Mouse (Mus musculus): ENCODE measurements at regions not wholly inside any gene's neighbourhood (a gene's known extent, or its start where the extent isn't known, plus 50 kb on each side); places are given as distances from the start of the nearest gene placed in this dataset.

DNA sequence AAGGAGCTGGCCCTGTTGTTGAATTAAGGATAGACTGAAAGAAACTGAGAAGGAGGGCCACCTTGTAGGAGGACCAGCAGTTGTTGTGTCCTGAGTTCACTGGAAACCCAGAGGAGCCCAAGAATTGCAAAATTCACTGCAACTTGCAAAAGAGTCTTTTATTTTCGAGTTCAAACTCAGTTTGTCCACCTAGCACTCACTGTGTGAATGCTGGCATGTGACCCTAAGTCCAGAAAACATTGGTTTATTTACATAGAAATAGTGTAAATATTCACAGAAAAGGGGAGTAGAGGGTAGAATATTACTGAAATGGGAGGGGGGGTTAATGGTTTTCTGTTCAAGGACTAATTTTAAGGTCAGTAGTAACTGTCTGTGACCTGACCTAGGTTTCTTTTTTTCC is 394.7 kb downstream of the 4933405O20Rik start:
- intact Hi-C loops (cut with DNase I), result no loop called here
- DNase-seq (ENCODE audit: low spot score in 2 of 2), result no peak

DNA sequence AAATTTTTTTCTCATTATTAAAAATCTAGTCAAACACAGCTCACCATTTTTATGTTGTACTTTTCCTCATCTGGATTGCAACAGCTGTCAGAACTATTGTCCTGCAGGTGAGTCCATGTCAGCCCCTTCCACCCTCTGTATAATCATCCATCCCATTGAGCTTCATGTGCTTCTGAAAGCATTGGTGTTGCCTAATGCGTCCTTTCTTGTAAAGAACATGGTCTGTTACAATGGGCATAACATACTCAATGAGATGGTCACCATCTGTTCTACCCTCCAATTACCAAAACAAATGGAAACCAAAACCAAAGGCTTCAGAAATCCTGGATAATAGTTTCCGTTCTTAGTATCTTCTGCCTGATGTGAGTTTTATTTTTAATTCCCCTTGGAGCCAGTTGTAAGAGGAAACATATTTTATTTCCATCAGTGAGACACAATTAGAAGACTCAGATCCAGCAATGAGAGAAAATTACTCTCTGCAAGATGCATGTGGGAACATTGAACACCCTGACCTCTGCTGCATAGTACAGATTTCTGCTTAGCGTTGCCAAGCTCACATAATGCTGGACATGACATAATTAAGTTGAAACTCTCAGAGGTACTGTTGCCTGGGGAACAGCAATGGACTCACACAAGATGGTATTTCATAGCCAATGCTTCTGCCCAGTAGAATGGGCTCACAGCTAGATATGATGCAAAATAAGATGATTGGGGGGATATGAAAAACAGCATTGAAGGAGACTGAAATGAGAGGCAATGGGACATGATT is 443.1 kb downstream of the 4933405O20Rik start:
- DNase-seq (ENCODE audit: low spot score in 2 of 2), result no peak
- intact Hi-C loops (cut with DNase I), result no loop called here

DNA sequence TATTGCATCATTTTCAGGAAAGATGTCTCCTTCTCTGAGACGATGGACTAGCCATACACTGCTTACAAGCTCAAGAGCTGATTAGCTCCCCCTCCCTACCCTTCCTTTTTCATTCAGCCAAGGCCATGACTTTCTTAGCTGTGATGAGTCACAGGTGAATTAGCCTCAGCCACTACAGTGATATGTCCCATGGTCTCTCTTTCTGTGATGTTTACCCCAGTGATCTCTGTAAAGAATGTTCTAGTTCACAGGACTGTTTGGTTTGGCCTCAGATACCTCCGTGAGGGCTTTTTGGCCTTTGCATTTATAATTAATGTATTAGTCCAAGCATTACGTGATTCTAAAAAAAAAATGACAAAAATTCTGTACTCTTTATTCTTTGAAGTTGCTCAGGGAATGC is 452.5 kb downstream of the 4933405O20Rik start:
- intact Hi-C loops (cut with DNase I), result no loop called here
- DNase-seq (ENCODE audit: low spot score in 2 of 2), result no peak

DNA sequence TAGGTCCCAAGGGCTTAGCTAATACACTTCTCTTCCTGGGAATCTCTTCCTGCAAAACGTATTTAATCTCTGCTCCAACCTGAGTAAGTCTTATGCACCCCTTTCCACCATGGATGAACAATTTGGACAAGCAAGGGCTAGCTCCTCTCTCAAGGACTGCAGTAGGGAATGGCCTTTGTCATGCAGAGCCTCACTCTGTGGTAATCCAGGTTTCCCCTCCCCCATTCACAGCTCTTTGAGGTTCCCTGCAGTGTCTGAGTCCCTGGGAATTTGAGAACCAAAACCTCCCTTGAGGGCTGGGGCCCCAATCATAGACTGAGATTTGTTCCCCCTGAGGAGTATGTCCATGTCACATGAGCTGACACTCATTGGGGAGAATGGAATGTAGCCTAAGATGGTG is 442.5 kb upstream of the Ano5 start:
- DNase-seq (ENCODE audit: low spot score in 2 of 2), result no peak
- intact Hi-C loops (cut with DNase I), result no loop called here

DNA sequence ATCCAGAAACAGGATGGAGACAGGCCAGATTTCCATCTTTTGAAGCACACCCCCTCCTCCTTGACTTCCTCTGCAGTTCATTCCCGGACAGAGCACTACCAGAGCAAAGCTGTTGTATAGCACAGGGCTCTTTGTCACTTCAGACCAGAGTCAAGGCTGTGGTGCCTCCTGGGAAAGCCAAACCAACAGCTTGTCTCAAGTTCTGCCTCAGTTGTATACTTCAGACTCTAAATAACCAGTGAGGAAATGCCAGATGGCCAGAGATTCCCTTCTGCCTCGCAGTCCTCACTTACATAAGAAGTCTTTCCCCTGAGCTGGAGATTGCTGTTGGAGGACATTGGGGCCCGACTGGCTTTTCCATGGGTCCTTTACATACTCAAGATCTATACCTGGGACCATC is 417.1 kb upstream of the Ano5 start:
- intact Hi-C loops (cut with DNase I), result no loop called here
- peak; percentile 3 to 6 for DNase-seq (ENCODE audit: low spot score in 2 of 2)

DNA sequence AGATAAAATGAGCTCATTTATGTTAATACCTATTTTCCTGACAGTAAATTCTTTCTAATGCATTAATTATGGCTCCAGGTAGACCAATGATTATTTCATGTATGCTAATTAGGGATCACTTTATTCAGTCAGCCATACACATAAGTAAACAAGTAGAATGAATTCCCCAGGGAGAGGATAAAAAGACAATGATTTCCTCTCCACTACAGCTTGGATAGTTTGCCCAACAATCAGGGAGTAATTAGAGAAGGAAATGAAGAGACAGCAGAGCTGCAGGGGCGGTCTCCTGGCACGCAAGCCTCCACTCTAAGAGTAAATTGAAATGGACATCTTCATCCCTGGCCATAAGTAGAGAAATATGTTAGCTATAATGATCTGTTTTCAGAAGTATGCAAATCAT is 409.7 kb upstream of the Ano5 start:
- intact Hi-C loops (cut with DNase I), result no loop called here
- no peak for DNase-seq (ENCODE audit: low spot score in 2 of 2)

DNA sequence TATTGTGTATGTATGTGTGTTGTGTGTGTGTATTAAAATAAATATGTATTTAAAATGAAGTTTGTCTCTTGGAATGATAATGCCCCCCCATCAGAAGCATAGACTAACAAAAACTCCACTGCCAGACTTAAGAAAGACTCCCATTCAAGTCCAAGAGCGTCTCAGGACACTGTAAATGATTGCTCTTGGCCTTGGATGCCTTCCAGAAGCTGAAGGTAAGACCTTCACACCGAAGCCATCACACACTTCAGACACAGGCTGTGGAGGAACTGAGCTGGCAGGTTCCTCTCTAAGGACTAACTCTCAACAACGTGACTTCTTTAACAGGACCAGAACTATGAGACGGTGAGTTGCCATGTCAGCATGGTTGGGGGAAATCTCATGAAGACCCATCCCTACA is 370.0 kb upstream of the Ano5 start:
- DNase-seq (ENCODE audit: low spot score in 2 of 2), result no peak
- intact Hi-C loops (cut with DNase I), result no loop called here

DNA sequence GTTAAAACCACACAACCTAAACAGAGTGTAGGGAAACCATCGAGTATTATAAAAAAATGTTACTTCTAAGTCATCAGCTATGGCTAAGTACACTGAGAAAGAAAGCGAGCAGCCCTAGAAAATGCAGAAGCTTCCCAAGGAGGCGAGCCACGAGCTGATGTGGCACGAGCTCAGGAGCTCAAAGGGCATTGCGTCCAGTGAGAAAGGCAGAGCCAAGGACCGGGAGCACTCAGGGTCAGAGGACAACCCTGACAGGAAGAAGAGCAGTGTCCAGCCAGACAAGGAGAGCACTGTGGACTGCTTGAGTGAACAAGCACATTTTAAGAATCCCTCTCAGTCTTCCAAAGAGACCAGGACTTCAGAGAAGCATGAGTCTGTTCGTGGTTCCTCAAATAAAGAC is 335.6 kb upstream of the Ano5 start:
- intact Hi-C loops (cut with DNase I), result no loop called here
- DNase-seq (ENCODE audit: low spot score in 2 of 2), result no peak

DNA sequence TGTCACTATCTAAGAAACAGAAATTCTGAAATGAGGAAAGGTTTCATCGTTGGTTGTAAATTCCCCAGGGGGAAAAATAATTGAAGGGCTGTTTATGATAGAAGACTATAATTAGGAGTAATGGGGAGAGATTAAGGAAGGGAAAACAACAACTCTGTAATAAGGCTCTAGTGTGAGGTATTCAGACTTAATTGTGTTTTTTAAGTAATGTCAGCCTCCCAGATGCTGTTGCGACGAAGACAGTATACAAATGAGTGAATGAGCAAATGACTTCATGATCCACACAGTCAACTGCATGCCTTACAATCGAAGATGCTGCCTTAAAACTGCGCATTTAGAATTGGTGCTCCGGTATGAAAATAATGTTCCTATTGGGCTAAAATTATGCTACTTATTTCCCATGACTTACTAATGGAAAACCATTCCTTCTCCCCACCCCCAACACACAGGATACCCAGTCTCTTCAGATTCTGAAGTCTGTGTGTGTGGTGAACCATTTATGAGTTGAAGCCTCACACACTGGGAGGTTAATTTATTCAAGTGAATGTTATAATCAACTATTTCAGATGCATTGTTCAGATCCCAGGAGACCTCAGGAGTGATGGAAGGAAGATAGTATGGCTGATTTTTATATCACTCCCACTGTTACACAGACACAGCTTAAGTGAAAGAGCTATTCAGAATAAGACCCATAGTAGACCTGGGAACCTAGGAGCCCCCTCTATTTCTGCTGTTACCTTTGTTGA is 295.2 kb upstream of the Ano5 start:
- intact Hi-C loops (cut with DNase I), result no loop called here
- no peak for DNase-seq (ENCODE audit: low spot score in 2 of 2)

DNA sequence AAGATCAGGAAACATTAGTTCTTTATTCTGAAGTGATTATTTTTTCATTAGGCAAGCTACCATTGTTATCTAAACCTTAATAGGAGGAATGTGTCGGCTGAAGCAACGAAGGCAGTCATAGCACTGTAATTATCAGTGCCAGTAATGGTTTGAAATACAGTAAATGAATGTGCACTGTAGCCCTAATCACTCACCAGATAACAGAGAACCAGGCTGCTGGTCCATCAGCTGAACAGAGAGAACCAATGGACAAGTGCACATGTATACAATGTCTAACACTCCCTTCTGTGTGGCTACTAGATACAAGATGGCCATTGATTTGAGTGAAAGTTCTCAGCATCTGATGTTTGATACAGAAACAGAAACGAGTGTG is 294.6 kb upstream of the Ano5 start:
- DNase-seq (ENCODE audit: low spot score in 2 of 2), result no peak
- intact Hi-C loops (cut with DNase I), result no loop called here

DNA sequence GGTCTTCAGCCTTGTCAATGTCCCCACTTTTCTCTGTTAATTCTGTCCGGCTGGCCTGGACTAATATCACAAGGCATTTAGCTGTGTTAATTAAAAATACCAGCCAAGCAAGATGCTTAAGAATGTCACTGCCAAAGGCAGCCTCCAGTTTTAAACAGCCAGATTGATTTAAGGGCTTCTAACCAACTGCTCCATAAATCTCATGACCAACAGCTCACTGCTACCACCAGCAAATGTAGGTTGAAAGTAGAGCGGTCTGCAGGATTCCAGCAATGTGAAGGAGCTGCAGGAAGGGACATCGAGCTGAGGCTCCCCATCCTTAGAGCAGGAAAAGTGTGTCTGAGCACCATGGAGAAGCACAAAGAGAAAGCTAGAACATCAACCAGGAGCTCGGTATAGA is 289.5 kb upstream of the Ano5 start:
- DNase-seq (ENCODE audit: low spot score in 2 of 2), result no peak
- intact Hi-C loops (cut with DNase I), result no loop called here

DNA sequence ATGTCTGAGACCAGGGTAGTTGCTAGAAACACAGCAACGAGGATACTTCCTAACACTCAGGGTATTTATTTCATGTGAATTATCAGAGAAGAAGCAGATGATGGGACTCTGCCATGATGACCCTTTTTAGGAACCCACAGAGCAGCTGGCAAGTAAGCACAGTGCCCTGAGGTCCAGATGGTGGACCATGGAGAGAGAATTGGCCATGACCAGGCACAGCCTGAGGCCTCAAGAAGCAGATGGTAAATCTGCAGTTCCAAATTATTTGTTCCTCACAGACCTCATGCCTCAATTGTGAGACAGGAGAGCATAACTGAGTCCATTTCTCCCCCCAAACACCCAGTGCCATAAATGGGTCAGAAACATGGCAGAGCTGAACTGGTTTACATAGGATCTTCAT is 289.0 kb upstream of the Ano5 start:
- intact Hi-C loops (cut with DNase I), result no loop called here
- DNase-seq (ENCODE audit: low spot score in 2 of 2), result no peak

DNA sequence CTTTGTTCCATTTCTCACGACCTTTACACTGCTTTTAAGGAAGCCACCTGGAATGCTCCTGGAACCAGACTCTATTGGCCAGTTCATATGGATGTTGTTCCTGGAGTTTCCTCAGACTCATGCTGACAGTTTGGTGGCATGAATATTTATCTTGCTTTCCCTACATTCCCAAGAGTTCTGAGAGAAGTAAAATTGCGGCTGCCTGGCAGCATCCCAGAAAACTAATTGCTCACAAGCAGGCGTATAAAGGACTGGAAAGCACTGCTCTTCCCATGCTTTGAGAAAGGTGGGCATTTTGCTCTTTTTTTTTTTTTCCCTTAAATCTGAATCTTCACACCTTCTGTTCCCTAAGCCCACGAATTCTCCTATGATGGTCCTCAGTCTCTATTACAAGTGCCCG is 283.7 kb upstream of the Ano5 start:
- peak; percentile 9 to 19 for DNase-seq (ENCODE audit: low spot score in 2 of 2)
- intact Hi-C loops (cut with DNase I), result no loop called here

DNA sequence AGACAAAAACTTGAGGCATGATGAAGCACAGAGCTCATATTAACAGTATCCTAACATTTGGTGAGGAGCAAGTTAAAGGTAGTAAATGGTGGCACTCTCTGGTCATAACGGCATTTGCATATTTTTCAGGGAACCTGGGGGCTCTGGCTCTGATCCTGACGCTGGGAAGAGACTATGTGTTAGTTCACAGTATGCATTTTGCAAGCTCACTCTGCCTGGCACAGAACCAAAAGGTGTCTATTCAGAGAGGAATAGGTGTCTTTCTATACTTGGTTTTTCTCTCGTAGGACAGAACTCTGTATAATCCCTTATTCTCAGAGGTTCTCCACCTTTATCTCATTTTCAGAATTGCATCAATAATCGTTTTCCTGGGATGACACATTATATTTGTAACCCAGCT is 276.2 kb upstream of the Ano5 start:
- intact Hi-C loops (cut with DNase I), result no loop called here
- no peak for DNase-seq (ENCODE audit: low spot score in 2 of 2)

DNA sequence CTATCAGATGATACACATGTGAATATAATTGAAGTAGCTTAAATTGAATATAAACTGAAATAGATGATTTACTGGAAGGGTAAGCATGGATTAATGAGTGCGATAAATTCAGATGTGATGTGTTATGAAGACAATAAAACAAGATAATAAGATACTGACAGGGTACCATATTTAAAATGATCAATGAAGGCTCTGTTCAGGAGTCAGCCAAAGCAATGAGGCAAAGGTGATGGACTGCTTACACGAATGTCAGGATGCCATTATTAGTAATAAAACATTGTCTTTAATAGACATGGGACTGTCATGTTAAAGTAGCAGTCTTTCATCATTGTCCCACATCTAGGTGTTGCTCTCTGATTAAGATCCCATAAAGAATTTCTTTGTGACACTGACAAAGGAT is 263.1 kb upstream of the Ano5 start:
- intact Hi-C loops (cut with DNase I), result no loop called here
- no peak for DNase-seq (ENCODE audit: low spot score in 2 of 2)

DNA sequence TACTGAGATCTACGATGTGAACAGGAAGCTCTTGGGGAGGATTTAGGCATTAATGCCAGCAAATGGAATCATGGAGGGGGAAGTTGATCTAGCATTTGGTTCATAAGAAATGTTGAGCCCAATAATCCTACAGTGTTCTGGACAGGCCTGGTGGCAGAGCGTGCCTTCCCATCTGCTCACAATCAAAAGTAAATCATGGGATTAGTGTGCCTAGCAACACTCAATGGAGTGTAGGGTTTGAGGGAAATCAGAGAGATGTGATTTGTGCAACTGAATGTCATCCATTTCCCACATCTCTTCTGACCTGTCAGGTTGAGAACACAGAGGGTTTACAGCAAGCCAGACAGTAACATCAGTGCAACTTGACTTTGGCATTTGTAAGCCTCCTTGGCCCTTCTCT is 256.4 kb upstream of the Ano5 start:
- no peak for DNase-seq (ENCODE audit: low spot score in 2 of 2)
- intact Hi-C loops (cut with DNase I), result no loop called here

DNA sequence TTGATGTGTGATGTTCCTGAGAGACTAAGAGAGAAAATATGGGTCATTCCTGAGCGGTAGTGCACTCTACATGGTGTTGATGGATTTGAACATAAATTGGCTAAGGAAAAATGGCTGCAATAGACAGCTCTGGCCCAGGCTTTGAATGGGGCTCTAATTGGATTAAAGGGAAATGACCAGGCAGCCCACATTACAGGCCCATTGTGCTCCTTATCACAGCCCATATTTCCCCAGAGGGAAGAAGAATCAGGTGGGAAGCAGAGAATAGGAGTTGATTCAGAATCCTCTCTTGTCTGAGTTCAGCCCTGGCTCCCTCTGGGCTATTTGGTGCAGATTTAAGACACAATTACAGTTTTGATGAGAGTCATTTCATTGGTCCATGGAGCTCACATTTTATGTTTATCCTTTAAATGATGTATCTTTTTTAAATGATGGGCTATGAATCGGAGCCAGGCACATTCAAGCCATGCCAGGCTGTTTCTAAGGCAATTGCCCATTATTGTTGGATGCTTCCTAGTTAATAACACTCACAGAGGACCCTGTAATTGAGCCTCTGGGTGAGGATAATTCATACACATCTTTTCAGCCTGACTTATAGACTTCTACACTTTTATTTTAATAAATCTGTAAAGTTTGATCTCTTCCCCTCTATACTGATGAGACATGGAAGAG is 251.5 kb upstream of the Ano5 start:
- intact Hi-C loops (cut with DNase I), result no loop called here
- DNase-seq (ENCODE audit: low spot score in 2 of 2), result no peak

DNA sequence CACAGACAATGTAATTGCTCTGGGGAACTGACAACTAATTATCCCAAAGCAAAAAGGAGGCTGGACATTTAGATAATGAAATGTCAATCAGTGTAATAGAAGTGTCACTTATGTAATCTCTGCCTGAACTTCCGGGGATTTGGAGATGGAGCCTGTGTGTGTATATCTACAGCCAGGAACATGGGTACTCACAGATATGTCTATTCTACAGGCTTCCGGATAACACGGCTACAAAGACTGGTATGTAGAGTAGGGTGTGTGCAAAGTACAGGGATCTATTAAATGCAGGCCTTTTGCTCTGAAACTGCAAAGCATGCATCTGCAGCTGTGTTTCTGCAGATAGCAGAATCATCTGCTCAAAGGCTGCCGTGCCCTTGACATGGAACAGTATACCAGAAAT is 246.7 kb upstream of the Ano5 start:
- intact Hi-C loops (cut with DNase I), result no loop called here
- DNase-seq (ENCODE audit: low spot score in 2 of 2), result no peak

DNA sequence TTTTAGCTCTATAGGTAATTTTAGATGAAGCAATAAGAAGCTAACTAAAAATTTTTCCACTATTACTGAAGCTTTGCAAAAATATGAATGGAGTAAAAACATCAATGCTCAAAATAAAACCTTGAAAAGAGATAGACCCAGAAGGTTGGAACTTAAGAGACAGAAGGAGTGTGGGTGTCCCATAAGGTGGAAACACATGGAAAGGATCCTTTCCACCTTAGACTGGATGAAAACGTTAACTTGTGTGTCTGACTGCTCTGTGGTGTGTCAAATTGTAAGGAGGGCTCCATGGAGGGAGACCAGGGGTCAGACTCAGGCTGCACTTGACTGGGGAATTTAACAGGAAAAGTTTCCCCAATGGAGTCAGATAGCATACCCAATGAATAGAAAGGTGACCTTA is 244.9 kb upstream of the Ano5 start:
- peak; percentile 24 to 34 for DNase-seq (ENCODE audit: low spot score in 2 of 2)
- intact Hi-C loops (cut with DNase I), result no loop called here

DNA sequence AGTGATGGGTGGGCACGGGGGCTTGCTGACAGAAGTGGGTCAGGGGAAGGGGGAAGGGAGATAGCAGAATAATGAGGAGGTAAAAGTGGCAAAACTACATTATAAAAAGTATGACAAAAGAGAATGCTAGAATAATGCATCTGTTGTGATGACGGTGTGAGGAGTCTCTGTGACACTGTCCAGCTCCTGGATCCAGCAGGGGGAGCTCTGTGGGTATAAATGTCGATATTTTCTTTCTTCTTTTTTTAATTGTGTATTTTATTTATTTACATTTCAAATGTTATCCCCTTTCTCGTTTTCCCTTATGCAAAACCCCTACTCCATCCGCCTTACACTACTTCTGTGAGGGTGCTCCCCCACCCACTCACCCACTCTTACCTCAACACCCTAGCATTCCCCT is 243.9 kb upstream of the Ano5 start:
- no peak for DNase-seq (ENCODE audit: low spot score in 2 of 2)
- intact Hi-C loops (cut with DNase I), result no loop called here

DNA sequence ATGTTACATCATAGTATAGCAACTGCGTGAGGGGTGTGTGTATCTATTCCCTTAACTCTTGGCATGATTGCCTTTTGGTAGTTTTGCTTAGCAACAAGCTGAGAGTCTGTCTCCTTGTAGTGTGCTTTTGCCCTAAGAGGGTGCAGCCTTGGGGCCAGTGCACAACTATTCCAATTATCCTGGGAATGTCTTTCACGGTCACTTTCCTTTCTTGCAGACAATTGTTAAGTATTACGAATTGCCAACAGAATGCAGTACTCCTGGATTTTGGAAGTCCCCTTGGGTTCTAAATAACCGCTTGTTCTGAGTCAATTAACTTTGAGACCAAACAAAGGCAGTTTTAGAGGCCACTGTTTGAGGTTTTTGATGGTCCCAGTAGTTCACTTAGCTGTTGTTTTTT is 242.1 kb upstream of the Ano5 start:
- intact Hi-C loops (cut with DNase I), result no loop called here
- DNase-seq (ENCODE audit: low spot score in 2 of 2), result no peak
